Mouse (Mus musculus): ENCODE measurements around the gene Clic1.

Gene Clic1

GRCm38 (mm10) chr17:35045807-35046680 lies 3.7 kb upstream of the Clic1 start:
- DNase-seq (ENCODE audit: low spot score): no peak

DNA sequence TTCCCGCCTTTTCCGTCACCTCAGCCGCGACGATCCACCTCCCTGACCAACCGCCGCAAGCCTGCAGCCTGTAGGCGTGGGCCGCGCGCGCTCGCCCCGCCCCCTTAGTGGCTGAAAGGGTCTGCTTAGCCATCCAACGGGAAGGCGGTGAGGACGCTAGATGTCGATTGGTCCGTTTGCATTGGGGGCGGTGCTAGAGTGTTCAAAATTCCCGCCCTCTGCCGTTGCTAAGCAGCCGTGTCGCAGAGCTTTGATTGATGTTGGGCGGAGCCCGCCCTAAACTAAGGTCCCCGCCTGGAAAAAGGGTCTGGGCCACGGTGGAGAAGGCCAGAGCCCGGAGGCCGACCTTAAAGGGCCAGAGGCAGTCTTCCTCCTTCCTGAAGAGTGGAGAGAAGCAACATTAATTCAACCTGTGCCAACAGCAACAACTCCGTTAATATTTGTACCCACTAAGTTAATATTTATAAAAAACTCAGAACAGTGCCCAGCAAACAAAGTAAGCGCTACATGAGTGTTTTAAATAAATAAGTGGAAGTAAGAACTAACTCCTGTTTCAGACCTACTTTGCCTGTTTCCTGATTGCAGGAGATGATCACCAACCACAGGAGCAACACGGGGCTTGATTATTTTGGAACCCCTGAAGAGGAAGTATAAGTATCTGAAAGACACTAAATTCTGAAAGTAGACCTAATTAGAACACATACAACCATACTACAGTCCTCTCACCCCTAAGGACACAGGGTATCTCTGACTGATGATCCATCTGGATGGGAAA lies 2.9 kb upstream of the Clic1 start, which contains the start of gene Msh5:
Msh5 (minus strand) TSS at position 65 of the 775 bp plus-strand sequence.
- DNase-seq (ENCODE audit: low spot score): peak; percentile 97

GRCm38 (mm10) chr17:35047688-35048087 lies 2.1 kb upstream of the Clic1 start:
- no peak for DNase-seq (ENCODE audit: low spot score)

GRCm38 (mm10) chr17:35048149-35048931 lies 1.4 kb upstream of the Clic1 start:
- DNase-seq (ENCODE audit: low spot score): peak; percentile 26

DNA sequence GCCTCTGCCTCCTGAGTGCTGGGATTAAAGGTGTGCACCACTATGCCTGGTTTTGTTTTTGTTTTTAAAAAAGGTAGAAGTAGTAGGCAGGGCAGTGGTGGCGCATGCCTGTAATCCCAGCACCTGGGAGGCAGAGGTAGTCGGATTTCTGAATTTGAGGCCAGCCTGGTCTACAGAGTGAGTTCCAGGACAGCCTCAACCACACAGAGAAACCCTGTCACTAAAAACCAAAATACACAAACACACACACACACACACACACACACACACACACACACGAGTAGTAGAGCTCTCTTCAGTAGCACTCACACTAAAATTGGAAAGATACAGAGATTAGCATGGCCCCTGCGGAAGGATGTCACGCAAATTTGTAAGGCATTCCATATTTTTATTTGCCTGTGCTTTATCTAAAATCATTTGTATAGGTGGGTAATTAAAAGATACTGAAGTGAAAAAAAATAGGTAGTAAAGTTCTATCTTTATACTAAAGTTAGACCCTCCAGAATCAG lies 780 bp upstream of the Clic1 start:
- DNase-seq (ENCODE audit: low spot score): no peak

DNA sequence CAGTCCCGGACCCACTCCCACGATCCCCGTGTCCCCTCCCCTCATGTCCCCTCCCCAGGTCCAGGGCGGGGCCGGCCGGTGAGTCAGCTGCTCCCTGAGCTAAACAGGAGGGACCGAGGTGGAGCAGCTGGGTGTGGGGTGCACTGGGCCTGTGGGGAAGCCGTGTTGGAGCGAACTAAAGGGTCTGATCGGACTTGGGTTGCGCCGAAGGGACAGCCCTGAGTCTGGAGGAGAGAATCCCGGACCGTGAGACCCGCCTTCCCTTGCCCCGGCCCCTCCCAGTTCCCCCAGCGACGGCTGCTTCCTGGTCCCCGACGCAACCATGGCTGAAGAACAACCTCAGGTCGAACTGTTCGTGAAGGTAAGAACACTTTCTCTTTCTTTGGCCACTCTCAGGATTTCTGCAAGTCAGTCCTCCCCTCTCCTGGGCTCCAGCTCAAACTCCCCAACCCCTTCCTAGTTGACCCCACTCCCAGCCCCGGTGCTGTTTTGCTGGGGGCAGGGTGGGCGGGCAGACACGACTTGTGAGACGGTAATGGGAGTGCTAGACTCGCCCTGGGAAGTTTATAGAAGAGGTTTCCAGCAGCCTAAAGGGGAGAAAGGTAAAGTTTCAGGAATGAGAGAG lies 472 bp downstream of the Clic1 start:
- DNase-seq (ENCODE audit: low spot score): peak; percentile 83

DNA sequence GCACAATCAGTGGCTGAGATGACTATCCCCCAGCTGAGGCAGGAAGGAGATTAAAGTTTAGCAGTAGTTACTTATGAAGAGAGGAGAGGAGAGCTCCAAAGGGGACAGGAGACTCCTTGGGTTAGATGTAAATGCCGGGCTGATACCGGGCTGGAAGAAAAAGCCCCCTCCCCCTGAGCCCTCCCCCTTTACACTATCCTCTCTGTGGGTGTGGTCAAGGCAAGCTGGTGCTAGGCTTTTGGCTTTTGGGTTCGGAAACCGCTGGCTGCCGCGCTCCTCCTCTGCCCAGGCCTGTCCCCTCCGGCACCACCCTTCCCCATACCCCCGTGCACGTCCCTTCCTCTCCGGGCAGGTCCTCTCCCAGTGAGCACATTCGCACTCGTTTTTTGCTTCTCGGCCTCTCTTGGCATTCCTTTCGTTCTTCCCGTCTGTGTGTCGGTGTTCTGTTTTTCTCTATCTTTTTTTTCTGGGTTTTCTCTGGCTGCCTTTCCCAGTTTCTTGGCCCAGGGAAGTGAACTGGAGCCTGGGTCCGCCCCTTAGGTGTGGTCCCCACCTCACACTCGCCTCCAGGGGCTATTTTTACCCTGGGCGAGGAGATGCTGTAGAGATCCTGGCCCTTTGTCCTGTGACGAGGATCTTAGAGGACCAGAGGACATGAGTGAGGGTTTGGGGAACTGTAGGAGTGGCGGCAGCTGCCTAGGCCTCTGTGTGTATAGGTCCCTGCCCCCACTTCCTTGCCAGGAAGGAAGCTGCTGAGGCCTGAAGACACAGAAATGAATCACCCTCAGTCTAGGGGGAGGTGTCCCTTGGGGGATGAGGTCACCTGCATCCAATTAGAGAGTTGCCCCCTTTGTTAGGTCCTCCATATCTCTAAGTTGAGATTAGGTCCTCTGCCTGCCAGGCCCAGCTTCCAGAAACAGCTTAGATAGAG lies 1.7 kb downstream of the Clic1 start:
- peak; percentile 79 for DNase-seq (ENCODE audit: low spot score)

DNA sequence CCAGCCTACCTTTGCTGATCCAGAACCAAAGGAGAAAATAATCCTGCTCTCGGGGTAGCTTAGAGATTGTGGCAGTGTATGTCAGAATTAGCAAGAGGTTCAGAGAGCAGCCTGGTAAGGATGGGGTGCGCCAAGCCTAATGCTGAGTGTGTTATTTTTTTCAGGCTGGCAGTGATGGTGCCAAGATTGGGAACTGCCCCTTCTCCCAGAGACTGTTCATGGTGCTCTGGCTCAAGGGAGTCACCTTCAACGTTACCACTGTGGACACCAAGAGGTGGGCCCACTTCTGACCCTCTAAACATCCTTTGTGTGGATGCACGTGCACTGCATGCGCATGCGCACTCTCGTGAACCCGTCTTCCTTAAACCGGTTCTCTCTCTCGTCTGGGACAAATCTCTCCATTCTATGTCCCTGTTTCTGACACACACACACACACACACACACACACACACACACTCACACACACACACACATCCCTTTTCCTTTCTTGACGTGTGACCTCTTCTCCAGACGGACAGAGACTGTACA lies 2.6 kb downstream of the Clic1 start:
- no peak for DNase-seq (ENCODE audit: low spot score)

- DNase-seq (ENCODE audit: low spot score): no peak
These were observed 6.1 kb downstream of the Clic1 start for GRCm38 (mm10) chr17:35055691-35056495.

DNA sequence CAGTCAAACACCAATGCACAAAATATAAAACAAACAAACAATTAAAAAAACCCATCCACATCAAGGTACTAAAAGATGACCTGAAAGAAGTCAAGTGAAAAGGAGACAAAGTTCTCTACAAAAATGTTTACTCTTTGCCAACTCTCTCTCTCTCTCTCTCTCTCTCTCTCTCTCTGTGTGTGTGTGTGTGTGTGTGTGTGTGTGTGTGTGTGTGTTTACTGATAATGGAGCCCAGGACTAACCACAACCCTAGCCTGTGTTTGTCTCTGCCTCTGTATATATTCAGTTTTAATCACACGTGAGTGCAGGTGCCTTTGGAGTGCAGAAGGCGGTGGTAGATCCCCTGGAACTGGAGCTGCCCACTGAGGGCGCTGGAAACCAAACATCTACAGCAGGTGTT lies 7.3 kb downstream of the Clic1 start:
- no peak for DNase-seq (ENCODE audit: low spot score)

DNA sequence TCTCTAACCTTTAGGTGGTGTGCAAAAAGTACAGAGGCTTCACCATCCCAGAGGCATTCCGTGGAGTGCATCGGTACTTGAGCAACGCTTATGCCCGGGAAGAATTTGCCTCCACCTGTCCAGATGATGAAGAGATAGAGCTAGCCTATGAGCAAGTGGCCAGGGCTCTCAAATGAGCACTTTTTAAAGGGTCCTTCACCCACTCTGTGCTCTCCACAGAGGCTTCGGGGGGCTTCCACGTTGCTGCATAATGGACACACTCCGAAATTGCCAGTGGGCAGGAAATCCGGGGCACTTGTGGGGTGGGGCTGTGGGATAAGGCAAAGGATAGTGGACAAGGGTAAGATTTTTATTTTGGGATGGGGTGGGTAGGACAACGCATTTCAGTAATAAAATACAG lies 8.6 kb downstream of the Clic1 start:
- DNase-seq (ENCODE audit: low spot score): no peak

DNA sequence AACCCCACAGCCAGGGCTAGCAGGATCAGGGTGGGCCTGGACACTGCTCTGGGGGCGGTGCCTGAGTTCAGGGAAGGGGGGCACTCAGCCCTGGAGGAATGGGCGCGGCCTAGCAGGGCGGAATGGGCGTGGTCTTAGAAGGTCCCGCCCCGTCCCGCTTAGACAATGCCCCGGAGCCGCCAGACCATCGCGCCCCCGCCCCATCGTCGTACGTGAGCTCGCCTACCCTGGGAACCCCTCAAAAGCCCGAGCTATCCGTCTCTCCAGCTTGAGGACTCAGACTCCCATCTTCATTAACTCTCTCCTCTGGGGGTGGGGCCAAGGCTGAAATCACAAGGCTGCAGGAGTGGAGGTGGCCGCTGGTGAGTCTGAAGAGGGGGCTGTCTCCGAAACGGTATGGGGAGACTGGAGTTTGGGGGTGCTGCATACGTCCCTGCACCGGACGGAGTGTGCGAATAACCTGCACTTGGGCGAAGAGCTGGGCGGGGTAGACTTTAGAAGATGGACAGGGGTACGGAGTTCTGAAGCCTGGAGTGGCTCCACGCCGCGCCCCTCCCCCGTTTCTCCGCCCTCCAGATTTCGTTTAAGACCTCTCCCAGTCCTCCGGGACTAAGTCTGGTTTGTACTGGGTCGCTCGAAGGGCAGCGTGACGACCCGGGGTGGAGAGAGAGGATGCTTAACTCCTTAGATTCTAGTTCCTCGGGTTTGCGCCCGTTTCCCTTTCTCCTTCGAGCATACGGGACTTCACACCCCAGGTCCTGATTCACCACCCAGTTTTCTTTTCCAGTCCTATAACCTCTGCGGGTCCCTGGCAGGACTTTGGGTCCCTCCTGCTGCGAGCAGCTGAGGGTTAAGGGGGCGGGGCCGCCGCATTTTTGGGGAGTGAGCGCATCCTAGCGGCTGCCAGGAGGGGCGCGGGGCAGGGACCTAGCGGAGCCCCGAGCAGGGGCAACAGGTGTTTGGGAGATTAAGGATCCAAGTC lies 9.4 kb downstream of the Clic1 start, which contains the start of gene Ddah2:
Ddah2 (plus strand) TSS at position 125 of the 982 bp plus-strand sequence.
- DNase-seq (ENCODE audit: low spot score): peak; percentile 91

DNA sequence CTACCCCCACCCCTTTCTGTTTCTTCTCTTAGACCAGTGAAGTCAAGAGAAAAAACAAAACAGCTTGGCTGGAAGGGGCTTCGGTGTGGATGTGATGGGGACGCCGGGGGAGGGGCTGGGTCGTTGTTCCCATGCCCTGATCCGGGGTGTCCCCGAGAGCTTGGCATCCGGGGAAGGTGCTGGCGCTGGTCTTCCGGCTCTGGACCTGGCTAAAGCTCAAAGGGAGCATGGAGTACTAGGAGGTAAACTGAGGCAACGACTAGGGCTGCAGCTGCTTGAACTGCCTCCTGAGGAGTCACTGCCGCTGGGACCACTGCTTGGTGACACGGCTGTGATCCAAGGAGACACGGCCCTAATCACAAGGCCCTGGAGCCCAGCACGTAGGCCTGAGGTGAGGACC lies 10.3 kb downstream of the Clic1 start:
- no peak for DNase-seq (ENCODE audit: low spot score)

GRCm38 (mm10) chr17:35060737-35061297 lies 11.1 kb downstream of the Clic1 start:
- peak; percentile 47 for DNase-seq (ENCODE audit: low spot score)

DNA sequence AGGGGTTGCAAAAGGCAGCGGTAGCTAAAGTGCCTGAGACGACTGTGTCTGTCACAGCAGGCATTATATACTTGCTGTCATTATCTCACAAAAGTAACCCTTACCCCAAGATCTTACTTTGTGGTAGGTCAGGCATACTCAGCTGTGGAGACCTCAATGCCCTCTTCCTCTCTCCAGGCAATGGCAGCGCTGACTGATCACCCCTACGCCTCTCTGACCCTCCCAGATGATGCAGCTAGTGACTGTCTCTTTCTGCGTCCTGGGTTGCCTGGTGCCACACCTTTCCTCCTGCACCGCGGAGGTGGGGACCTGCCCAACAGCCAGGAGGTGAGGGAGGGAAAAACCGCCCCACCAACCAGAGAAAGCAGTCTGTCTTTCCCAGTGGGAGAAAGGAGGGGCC lies 11.5 kb downstream of the Clic1 start:
- DNase-seq (ENCODE audit: low spot score): no peak

DNA sequence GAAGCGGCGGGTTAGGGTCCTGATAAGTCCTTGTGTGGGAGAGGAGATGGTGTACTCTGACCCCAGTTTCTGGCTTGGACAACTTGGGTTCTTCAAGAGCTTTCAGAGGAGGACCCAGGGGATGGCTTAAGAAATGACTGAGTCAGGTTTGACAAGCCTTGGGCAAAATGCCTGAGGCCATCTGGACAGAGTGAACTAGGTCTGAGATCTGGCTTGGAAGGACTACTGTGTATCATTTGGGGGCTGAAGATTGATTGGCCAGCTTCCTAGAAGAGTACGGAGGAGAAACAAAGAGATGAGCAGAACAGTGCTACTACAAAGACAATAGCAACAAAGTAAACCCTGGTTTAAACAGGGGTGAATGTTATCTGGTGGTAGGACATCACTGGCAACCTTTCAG lies 13.7 kb downstream of the Clic1 start:
- no peak for DNase-seq (ENCODE audit: low spot score)

DNA sequence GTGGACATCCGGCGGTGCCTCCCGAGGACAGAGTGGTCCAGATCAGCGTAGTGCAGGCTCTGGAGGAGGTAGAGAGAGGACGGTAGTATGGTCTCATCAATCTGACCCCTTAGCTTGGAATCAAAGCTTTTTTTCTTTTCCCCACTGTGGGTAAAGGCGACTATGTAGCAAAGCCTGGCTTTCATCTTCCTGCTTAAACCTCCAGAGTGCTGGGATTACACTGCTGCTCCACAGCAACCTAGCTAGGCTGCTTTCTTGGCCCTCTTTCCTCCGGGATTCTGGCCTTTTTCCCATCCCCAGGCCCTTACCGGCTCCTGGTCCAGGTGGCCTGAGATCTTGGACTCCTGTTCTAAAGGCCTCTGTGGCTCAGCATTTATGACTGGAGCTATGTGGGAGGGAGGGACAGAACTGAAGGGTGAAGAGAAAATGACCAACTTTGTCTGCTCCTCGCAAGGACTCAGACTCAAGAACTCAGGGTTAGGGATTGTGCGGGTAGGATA lies 14.7 kb downstream of the Clic1 start:
- DNase-seq (ENCODE audit: low spot score): no peak

All from urinary bladder, postnatal 14 days (tissue).